Mouse (Mus musculus) CD4-positive naive resting alpha-beta T cell, adult 57 days (primary cell): ENCODE results near the gene Olfr221. TPM values are rescaled to one million over a fixed set of nuclear protein-coding genes. Genes with fewer than 3 reads are reported as not detected.

Experiments used
- total RNA-seq: library from RNA; stranded (reverse); gene quantifications from one replicate; pipeline ENCODE4 v1.2.4, GENCODE M21; 2023

Gene Olfr221
- not detected for total RNA-seq

DNA sequence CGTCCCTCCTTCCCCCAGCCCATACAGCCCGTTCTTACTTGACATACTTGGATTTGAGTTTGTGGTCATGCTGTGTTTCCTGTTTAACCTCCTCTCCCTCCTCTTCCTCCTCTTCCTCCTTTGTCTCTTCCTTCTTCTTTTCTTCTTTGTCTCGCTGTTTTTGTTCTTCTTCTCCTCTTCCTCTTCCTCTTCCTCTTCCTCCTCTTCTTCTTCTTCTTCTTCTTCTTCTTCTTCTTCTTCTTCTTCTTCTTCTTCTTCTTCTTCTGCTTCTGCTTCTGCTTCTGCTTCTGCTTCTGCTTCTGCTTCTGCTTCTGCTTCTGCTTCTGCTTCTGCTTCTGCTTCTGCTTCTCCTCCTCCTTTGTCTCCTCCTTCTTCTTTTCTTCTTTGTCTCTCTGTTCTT is at the start of gene Olfr221:
Olfr221 (minus strand) TSS at position 101 of the 400 bp plus-strand sequence.

DNA sequence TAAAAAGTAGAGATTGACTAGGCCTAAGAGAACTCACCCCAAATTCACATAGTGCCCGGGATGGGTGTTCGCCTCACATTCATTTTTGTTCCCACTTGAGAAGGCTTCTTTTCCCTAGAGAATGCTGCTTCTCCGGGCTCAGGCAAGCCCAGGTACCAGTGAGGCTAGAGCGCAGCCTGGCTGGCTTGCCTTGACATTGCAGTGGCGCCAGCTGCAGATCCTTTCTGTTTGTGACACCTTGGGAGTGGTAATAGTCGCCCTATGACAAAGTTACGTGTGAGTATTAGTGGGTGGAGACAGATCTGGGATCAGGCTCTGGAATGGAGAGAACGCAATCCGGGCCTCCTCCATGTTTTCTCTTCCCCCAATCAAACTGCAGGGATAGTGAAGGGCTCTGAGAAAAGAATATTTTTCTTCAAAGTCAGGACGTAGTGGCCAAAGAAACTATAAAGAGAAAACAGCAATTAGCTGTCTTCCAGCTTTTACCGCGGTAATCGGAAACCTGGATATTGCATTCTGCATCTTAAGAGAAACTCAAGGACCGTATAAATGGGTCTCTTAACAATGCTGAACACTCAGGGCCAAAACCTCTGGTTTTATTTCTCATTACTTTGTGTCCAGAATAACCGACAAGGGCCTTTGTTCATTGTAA is 21.6 kb downstream of the Olfr221 start, which contains the start of gene Zfp219:
Zfp219 (minus strand) TSS at position 248 of the 652 bp plus-strand sequence.

DNA sequence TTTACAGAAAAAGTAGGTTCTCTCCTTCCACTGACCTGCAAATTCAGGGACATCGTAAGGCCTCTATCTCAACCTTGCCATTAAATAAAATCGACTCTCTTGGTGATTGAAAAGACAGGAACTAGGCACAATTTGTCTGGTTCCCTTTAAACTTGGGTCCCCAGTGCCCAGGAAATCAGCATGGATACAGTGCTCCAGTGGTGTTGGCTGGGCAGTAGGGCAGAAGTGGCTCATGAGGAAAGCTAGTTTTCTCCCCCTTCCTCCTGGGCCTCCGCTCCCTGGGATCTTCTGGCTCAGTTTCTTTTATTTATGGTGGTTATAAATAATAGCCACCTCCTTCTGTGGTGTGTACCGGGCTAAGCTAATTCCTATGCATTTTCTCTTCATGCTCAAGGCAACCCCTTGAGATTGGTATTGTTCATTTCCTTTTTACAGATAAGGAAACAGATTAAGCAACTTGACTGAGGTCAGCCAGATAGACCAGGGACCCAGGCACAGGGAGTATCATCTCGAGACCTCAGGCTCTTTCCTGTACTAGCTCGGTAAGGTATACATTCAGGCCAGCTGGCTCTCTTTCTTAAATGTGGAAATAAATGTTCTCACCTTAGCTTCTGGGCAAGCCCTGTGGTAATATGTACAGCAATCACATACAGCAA is 26.7 kb downstream of the Olfr221 start, which contains the start of gene Tmem253:
Tmem253 (plus strand) TSS at position 214 of the 656 bp plus-strand sequence.

DNA sequence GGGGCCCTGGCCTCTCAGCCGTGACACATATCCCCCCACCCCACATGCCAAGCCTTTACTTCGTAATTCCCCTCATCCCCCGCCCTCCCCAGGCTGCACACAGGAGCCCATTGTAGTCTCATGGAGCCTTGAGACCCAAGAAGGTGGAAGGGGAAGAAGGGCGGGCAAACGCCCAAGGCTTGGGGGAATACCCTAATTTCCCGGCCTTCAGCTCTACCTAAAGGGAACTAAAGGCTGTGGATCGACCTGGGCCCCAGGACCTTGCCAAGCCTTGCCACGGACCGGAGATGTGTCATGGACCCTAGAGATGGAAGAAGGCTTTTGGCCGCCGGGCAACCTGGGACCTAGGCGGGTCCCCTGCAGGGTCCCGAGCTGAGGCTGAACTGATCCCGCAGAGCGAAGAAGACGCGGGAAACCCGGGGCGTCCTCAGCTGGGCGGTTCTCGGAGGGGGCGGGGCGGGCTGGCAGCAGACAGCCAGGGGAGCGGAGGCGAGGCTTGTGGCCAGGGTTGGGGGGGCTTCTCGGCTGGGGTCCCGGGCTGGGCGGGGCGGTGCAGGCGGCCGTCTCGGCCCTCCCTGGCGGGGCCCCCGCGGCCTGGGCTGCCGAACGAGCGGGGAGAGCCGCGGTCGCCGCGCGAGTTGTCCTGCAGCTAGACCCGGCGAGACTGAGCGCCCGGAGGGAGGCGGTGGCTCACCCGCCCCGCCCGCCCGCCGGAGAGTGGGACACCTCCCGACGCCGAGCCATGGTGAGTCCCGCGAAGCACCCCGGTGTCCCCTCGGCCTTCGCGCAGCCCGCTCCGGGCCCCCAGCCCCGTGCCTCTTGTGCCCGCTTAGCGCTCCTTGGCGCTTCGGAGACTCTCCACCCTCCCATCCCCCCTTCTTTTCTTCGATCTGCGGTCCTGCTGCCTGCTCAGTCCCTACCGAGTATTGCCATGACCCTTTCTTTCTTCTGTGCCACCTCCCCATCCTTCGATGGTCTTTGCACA is 57.7 kb downstream of the Olfr221 start, which contains the start of gene Arhgef40:
Arhgef40 (plus strand) TSS at position 473 of the 985 bp plus-strand sequence.

Other genes with a start within 250 kb of the Olfr221 start
- not detected for gene AY358078, start 242.4 kb downstream of the Olfr221 start, total RNA-seq
- not detected for gene Ear6, start 188.8 kb downstream of the Olfr221 start, total RNA-seq
- 82.5 TPM for gene Mettl17, start 157.6 kb downstream of the Olfr221 start, total RNA-seq
- 0.86 TPM for gene Slc39a2, start 149.6 kb downstream of the Olfr221 start, total RNA-seq
- 27.5 TPM for gene Ndrg2, start 128.3 kb downstream of the Olfr221 start, total RNA-seq
- gene Tppp2, start 124.0 kb downstream of the Olfr221 start, total RNA-seq = not detected
- gene Rnase13, start 119.7 kb downstream of the Olfr221 start, total RNA-seq = not detected
- 2.7 TPM for gene Arhgef40, start 57.7 kb downstream of the Olfr221 start, total RNA-seq
- gene Tmem253, start 26.8 kb downstream of the Olfr221 start, total RNA-seq = 0.95 TPM
- gene Zfp219, start 21.7 kb downstream of the Olfr221 start, total RNA-seq = 18.6 TPM
- 464 TPM for gene Hnrnpc, start 61.6 kb upstream of the Olfr221 start, total RNA-seq
- 7.1 TPM for gene Rpgrip1, start 68.2 kb upstream of the Olfr221 start, total RNA-seq
- gene Supt16, start 155.0 kb upstream of the Olfr221 start, total RNA-seq = 57.6 TPM
- 228 TPM for gene Chd8, start 215.3 kb upstream of the Olfr221 start, total RNA-seq
- 103 TPM for gene Tox4, start 236.7 kb upstream of the Olfr221 start, total RNA-seq
- 14.2 TPM for gene Rab2b, start 237.1 kb upstream of the Olfr221 start, total RNA-seq